Mouse (Mus musculus) megakaryocyte, adult 5-6 weeks (primary cell): Measurements from ENCODE around the gene Usp54. TPM values are rescaled to one million over a fixed set of nuclear protein-coding genes. Genes with fewer than 3 reads are reported as not detected.
"Not testable (repeated sequence)": the region's sequence is repeated elsewhere in the genome, so short reads cannot be mapped to it uniquely, and the experiment has no call there.

ENCODE experiments used
- ATAC-seq: 2 replicates; pipeline ENCODE4 v1.8.0; 2016; ENCODE audit warnings: mild to moderate bottlenecking, inconsistent platforms; ENCODE audit not compliant: poor library complexity, severe bottlenecking
- total RNA-seq, 2 experiments: library from RNA; stranded (forward) in 1 of 2; stranded (reverse) in 1 of 2; fragments of 153-499, 151-499 nt in 1 of 2; fragments of 221-1000, 200-1000 nt in 1 of 2; gene quantifications; 2 replicates each; pipeline versions ENCODE4 v1.2.3 to v1.2.4; 2015 to 2017

The Usp54 gene
- total RNA-seq, 2 experiments from 2014 or later, result 1.8 to 2.2 TPM

GRCm38 (mm10) chr14:20655731-20656130, 14.9 kb upstream of the Usp54 start:
- ATAC-seq, result no peak

- ATAC-seq, result peak; percentile 90
Observed at GRCm38 (mm10) chr14:20654690-20655421, 14.0 kb upstream of the Usp54 start.

- no peak for ATAC-seq
Observed at GRCm38 (mm10) chr14:20651722-20652256, 10.9 kb upstream of the Usp54 start.

- no peak for ATAC-seq
Observed at GRCm38 (mm10) chr14:20651000-20651399, 10.1 kb upstream of the Usp54 start.

GRCm38 (mm10) chr14:20646381-20646780, 5.5 kb upstream of the Usp54 start:
- no peak for ATAC-seq

GRCm38 (mm10) chr14:20645547-20645946, 4.7 kb upstream of the Usp54 start:
- ATAC-seq, result no peak

GRCm38 (mm10) chr14:20641438-20641875, 594 bp upstream of the Usp54 start:
- 0 out of 2 replicates have a peak, but pooled peaks have one; percentile 2 for ATAC-seq

GRCm38 (mm10) chr14:20639918-20640619, 794 bp downstream of the Usp54 start:
- ATAC-seq, result no peak

GRCm38 (mm10) chr14:20638702-20639101, 2.2 kb downstream of the Usp54 start:
- no peak for ATAC-seq

- no peak for ATAC-seq
Observed at GRCm38 (mm10) chr14:20637818-20638574, 2.9 kb downstream of the Usp54 start.

- ATAC-seq, result not testable (repeated sequence)
Observed at GRCm38 (mm10) chr14:20636968-20637367, 3.9 kb downstream of the Usp54 start.

- no peak for ATAC-seq
Observed at GRCm38 (mm10) chr14:20635546-20635945, 5.3 kb downstream of the Usp54 start.

- no peak for ATAC-seq
Observed at GRCm38 (mm10) chr14:20631253-20631652, 9.6 kb downstream of the Usp54 start.

- no peak for ATAC-seq
Observed at GRCm38 (mm10) chr14:20626971-20627370, 13.9 kb downstream of the Usp54 start.

- no peak for ATAC-seq
Observed at GRCm38 (mm10) chr14:20626447-20626846, 14.4 kb downstream of the Usp54 start.

- ATAC-seq, result no peak
Observed at GRCm38 (mm10) chr14:20622907-20623306, 18.0 kb downstream of the Usp54 start.

GRCm38 (mm10) chr14:20622412-20622811, 18.5 kb downstream of the Usp54 start:
- ATAC-seq, result no peak

- no peak for ATAC-seq
Observed at GRCm38 (mm10) chr14:20621903-20622302, 19.0 kb downstream of the Usp54 start.

GRCm38 (mm10) chr14:20619131-20619530, 21.7 kb downstream of the Usp54 start:
- no peak for ATAC-seq

GRCm38 (mm10) chr14:20618211-20618610, 22.7 kb downstream of the Usp54 start:
- no peak for ATAC-seq

- ATAC-seq, result no peak
Observed at GRCm38 (mm10) chr14:20616421-20616820, 24.4 kb downstream of the Usp54 start.
